Mouse (Mus musculus) B cell, adult 2 months (primary cell): ENCODE data around the gene Gpr34.

Experiments
- DNase-seq, 2 experiments: peaks; one replicate each; pipeline ENCODE4 v3.0.0; 2022

Gene Gpr34

DNA sequence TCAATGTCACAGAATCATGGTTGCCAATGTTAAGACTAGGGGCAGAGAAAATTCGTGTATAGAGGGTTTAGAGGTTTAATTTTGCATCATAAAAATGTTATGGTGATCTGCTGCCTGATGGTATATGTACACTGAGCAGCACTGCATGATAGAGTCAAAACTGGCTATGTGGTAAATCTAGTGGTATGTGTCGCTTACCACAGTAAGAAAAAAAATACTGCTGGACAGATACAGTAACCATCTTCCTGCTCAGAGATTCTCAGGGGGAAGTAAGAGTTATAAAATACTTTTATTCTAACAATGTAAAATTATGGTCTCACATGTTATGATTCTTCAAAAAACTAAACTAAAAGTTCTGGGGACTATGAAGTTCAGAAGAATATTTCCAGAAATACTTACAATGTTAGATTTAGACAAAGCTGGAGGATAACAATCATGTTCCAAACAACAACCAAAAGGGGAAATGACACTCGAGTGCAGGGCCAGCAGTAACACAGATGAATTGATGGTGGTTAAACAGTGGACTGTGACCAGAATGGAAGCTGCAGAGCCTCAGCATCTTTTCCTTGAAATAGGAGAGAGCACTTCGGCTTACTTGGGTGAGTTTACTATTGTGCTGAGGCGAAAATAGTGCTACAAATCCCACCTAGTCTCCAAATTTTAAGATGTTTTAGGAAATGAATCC, at the start of gene Gpr34:
TSS of gene Gpr34 (plus strand) at position 491 of the 685 bp plus-strand sequence.
- peak in 1 of 2 experiments; percentile 26 for DNase-seq

DNA sequence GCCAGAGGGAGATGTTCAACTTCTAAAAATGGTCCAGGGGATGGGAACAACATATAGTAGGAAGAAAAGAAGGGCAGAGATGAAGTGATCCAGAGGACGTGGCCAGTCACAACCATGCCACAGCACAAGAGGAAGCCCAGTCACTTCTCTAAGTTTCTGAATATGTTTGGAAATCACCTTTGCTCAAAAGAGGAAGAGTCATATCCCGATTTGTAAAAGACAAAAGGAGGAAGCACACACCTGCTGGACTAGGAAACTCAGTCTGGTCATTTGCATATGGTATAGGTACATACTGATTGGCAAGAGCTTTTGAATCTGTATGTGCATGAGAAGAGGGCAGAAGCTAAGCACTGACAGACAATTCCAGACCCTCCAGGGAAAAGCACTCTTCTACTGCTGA, 32.5 kb upstream of the Gpr34 start:
- peak; percentile 31 to 32 for DNase-seq

DNA sequence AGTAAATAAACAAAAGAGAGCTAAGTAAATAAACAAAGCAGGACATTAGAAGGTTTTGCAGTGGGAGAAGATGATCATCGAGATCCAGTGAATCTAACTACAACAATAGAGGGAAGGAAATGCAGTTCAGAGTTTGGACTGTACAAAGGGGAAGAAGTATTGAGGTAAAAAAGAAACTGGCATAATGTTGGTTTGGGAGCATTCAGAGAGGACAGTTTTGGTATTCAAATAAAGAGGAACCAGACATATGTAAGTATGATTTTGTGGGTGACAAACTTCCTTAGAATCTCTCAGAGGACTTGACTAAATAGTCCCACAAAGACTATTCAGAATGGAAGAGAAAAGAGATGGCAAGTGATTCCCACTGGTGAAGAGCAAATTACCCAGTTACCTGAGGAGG, 31.9 kb upstream of the Gpr34 start:
- peak in 1 of 2 experiments; percentile 17 for DNase-seq

DNA sequence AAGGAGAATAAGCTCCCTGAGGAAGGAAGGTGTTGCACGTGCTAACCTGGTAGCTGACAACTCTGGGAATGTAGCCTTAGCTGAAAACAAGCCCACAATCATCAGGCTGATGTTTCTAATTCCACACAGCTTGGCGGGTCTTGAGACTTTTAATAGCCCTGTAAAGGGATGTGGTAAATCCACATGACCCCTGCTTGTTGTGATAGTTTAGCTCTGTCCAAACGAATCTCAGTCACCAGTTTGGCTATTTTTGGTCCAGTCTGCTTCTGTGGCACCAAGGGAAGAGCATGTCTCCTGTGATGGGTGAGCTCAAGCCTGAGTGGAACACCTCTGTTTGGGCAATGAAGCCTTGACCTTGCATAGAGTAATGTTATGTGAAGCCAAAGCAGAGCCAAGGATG, 25.1 kb upstream of the Gpr34 start:
- DNase-seq, result no peak

DNA sequence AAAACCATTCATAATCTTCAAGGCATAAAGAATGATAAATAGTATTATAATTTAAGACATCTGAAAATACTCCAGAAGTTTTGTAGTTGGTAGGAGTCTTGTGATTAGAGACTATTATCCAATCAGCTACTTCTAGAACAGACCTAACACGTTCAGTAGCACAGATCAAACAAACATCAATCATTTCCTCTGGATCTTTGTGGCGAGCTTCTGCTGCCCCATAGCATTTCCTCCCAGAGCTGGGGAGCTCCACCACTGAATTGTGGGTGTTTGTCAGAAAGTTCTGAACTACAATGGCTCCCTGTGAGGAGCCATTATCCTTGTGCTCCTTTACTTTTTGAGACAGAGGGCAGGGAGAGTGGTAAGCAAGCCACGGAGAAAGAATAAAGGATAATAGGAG, 24.1 kb upstream of the Gpr34 start:
- DNase-seq, result no peak

DNA sequence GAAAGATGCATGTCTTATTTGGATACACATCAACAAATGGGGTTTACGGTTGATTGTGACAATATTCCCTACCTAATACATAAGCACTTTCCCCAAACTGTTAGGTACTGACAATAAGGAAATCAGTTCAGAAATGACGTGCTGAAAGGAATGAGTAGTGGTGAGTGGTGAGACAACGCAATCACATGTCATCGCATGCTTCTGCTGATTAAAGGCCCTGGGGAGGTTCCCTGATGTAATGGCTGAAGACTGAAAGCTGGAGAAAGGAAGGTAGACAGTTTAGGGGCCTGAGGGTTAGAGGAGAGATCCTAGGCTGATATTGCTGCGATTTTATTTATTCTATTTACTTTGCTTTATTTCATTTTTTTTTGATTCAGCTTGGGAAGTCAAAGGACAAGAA, 20.8 kb upstream of the Gpr34 start:
- no peak for DNase-seq

DNA sequence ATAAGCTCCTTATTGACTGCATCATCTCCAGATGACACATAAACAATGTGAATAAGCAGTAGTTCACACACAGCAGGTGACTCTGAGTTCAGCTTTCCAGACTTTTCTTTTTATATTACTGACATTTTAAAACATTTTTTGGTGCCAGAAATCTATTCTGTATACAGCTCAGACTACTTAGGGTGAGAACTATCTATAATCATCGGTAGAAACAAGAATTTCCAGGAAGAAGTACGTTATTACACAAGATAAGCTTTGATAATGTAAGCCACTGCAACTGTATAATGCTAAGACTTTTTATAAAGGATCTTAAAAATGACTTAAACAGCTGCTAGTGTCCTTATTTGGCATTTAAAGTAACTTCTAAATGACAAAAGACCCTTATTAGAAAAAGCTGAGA, 19.8 kb upstream of the Gpr34 start:
- DNase-seq, result no peak

GRCm38 (mm10) chrX:13616726-13617125, 15.2 kb upstream of the Gpr34 start:
- no peak for DNase-seq

DNA sequence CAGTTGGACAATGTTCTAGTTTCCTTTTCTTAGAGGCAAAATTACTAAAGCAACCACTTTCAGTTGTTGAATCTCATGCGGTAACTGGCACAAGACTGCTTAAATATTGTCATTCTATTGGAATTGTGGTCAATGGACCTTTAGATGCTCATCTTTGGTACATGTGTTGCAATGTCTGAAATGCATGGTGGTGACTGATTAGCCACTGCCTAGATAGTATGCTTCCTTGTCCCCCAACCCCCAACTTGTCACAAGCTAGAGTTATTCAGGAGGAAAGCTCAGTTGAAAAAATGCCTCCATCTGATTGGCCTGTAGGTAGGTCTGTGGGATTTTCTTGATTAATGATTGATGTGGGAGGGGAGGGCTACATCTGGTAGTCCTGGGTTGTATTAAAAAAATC, 14.6 kb upstream of the Gpr34 start:
- DNase-seq, result no peak

- DNase-seq, result no peak
These were observed 13.4 kb upstream of the Gpr34 start for GRCm38 (mm10) chrX:13618476-13618875.

DNA sequence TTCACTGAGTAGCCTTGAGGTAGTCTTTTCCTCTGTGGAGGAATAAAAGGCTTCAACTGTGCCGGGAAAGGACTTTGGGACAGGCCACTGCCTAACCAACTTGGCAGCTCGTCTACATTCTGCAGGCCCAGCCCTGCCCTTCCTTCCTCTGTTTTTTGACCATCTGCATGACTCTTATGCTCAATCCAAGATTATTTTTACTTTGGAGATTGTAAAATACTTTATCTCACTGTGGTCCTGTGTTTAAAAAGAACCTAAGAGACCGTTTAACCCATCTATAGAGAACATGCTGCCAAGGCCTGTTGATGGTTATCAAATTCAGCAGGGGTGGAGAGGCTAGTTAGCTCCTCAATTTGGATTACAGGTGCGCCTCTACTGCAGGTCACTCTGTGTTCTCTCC, 10.4 kb upstream of the Gpr34 start:
- DNase-seq, result no peak

- DNase-seq, result no peak
These were observed 9.2 kb upstream of the Gpr34 start for GRCm38 (mm10) chrX:13622654-13623053.

- DNase-seq, result no peak
These were observed 4.5 kb downstream of the Gpr34 start for GRCm38 (mm10) chrX:13636398-13636797.

- no peak for DNase-seq
These were observed 7.0 kb downstream of the Gpr34 start for GRCm38 (mm10) chrX:13638894-13639293.

DNA sequence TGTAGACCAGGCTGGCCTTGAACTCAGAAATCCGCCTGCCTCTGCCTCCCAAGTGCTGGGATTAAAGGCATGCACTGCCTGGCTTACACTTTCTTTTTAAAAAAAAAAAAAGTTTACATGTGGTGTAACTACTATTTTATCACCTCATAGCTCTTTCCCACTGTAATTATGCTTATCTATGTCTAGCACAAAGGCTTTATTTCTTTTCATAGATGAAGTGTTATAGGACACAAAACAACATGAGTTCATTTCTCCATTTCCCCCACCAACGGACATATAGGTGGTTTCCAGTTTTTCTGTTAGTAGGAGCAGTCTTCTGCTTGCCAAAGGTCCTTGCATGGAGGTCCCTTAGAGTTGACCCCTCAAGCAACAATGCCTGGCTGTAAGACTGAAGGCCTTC, 20.0 kb downstream of the Gpr34 start:
- no peak for DNase-seq

- DNase-seq, result no peak
These were observed 20.4 kb downstream of the Gpr34 start for GRCm38 (mm10) chrX:13652291-13652690.

GRCm38 (mm10) chrX:13655005-13655421, 23.1 kb downstream of the Gpr34 start:
- DNase-seq, result peak; percentile 55 to 56

DNA sequence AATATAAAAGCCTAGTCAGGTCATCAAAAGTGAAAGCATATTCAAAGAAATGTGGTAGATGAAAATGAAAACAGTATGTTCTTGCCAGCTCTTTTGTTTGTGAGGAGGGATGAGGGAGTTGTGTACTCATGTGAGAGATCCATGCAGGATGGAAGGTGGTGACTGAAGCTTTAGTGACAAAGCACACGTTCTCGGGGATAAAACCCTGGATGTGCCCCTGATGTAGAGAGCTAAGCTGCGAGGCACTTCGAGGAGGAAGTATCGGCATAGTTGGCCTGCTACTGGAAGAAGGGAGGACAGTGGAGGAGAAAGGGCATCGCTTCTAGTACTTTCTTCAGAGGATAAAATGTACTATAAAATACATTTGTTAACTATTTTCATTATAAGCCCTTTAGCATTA, 24.0 kb downstream of the Gpr34 start:
- DNase-seq, result no peak

DNA sequence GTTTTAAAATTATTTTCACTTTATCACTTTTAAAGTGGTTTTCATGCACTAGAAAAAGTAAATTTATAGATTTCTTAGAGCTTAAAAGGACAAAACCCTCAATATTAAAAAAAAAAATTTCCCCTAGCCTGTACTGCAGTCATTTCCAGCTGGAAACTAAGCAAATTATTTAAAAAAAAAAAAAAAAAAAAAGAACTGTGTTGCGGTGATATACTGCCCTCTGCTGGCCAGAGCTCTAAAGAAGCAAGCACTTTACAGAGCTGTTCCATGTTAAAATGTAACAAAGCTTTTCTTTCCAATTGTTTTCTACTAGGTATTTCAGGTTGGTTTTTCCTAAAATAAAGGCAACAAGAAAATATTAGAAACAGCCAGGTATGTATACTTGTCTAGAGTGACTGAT, 24.8 kb downstream of the Gpr34 start:
- DNase-seq, result peak; percentile 56 to 61

DNA sequence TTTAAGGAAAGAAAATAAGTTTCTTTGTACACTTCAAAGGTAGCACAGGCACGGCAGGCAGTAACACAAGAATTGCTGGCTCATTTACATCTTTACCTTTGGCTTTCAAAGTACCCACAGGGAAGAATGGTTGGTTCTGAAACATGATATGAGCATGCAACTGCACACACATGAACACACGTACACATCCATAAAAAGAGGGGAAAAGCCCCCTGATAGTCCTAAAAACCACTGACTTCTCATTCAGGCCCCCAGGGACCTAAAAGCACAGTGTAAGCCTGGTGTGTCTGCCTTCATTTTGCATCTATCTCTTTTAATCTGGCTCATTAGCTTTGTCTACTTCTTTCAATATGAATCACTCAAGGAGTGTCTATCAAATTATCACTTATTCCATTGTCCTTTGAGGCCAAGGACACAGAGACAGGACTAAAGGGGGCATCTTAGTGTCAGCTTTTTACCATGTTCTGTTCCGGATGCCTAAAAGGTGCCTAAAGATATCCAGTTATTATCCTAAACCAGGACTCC, 26.8 kb downstream of the Gpr34 start:
- DNase-seq, result no peak

GRCm38 (mm10) chrX:13659201-13659890, 27.5 kb downstream of the Gpr34 start:
- DNase-seq, result peak; percentile 39 to 51

DNA sequence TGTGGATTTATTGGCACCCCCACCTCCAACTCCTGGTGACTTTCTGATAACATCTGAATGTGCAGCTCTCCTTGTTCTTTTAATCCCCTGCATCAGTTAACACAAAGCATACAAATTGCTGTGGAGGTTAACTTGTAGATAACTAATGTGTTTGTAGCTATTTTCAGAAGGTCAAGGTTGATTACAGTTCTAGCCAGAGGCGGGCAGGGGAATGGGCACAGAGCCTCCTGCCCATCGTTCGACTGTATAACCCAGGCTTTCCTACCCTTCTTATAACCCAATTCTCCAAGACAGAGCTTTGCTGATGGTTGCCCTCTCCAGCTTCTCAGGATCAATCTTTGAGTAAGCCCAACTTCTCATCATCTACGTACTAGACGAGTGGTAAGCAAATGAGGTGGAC, 29.2 kb downstream of the Gpr34 start, which contains the start of gene Gpr82:
TSS of gene Gpr82 (plus strand) at position 301 of the 400 bp plus-strand sequence.
- DNase-seq, result no peak

DNA sequence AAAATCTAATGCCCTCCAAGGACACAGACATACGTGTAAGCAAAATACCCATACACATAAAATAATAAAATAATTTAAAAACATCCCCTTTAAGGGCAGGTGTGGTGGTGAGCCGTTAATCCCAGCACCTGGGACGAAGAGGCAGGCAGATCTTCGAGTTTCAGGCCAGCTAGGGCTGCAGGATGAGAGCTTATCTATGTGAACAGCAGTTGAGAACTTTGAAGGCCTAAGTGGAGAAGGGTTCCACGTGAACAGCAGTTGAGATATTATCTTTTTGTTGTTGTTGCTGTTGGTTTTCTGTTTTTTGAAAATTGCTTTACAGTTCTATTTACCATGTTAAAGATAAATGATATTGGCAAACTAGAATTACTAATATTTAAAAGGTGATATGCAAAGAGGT, 37.0 kb downstream of the Gpr34 start:
- no peak for DNase-seq

- peak; percentile 63 to 65 for DNase-seq
These were observed 38.5 kb downstream of the Gpr34 start for GRCm38 (mm10) chrX:13670342-13670741.
